29 mouse cellular contexts compared by ENCODE assay signal in the genomic region with DNA sequence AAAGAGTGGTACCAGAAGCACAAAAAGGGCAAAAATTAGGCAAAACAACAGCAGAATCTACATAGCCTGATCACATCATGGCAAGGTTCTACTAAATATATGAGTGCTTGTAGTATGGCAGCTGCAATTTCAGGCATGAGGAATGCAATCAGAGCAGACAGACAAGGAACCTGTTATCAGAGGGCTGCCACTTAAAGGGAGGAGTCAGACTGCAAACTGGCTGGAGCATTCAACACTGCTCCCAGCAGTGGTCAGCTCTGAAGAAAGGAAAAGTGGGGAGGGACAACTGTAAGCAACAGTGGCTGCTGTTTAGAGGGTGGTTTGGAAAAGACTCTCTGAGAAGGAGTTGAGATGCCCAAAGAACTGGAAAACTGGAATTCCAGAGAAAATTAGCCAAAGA. TPM values are rescaled to one million over a fixed set of nuclear protein-coding genes. Genes with fewer than 3 reads are reported as not detected.
A peak's percentile ranks its signal among the peaks of the same experiment; 100 is the strongest.
DNase-seq lines count a peak whose midpoint lies in the region; ATAC-seq and TF ChIP-seq lines count a peak whose summit lies in the region.
"Had no signal": no experiment of that assay in that cellular context is flagged by ENCODE, and none has a peak within 500 bp of the region (broad histone marks: within the 10 kb centered on the region; RNA-seq: fewer than 3 reads in every experiment).

No protein-coding gene starts in this region.

- DNase-seq in heart, adult 18-20 months, result no peak
- DNase-seq in testis, postnatal 14 days (ENCODE audit: low spot score), result no peak
- DNase-seq in gastrocnemius, postnatal 36 days, result no peak
- DNase-seq: adrenal gland, adult 2 months; adrenal gland, postnatal 36 days; B cell, adult 2 months; cerebellum, adult 18-20 months; cerebellum, postnatal 10 days; forebrain, postnatal 0 days; kidney, adult 2 months; kidney, postnatal 36 days; liver, postnatal 0 days; lung, postnatal 4 days; midbrain, embryonic 14.5 days; thymus, postnatal 14 days had no signal

- TF ChIP-seq CTCF in intestine, postnatal 0 days (IDR thresholded peaks at IDR 0.05; ENCODE audit: low read depth), result no peak
- no peak for TF ChIP-seq CTCF in testis, adult 2 months (IDR thresholded peaks at IDR 0.05; ENCODE audit: control insufficient read depth, insufficient read depth, insufficient replicate concordance, low read depth, low read length)

- H3K4me3 ChIP-seq in heart, embryonic 13.5 days, result no peak overlapping the region
- H3K4me3 ChIP-seq in intestine, embryonic 15.5 days (replicated peaks), result no peak overlapping the region
- no peak overlapping the region for H3K4me3 ChIP-seq in intestine, postnatal 0 days (ENCODE audit: low read depth, low read length)
- no peak overlapping the region for H3K4me3 ChIP-seq in testis, adult 2 months (ENCODE audit: control insufficient read depth, low read depth, low read length)
- H3K4me3 ChIP-seq: embryonic facial prominence, embryonic 10.5 days; embryonic facial prominence, embryonic 15.5 days; forebrain, embryonic 12.5 days; hindbrain, embryonic 10.5 days; hindbrain, embryonic 15.5 days; layer of hippocampus, adult 2 months; left cerebral cortex, adult 2 months; limb, embryonic 12.5 days had no signal

- H3K9me3 ChIP-seq in heart, embryonic 13.5 days, result no peaks in the 10 kb centered on the region
- H3K9me3 ChIP-seq in intestine, embryonic 15.5 days, result no peaks in the 10 kb centered on the region
- H3K9me3 ChIP-seq in intestine, postnatal 0 days (ENCODE audit: control insufficient read depth), result no peaks in the 10 kb centered on the region
- H3K9me3 ChIP-seq: embryonic facial prominence, embryonic 10.5 days; embryonic facial prominence, embryonic 15.5 days; forebrain, embryonic 12.5 days; hindbrain, embryonic 10.5 days; hindbrain, embryonic 15.5 days; limb, embryonic 12.5 days had no signal

- no peak overlapping the region; the same call in 1 of the 2 replicates for H3K9ac ChIP-seq in heart, embryonic 13.5 days
- no peak overlapping the region for H3K9ac ChIP-seq in intestine, embryonic 15.5 days
- no peak overlapping the region for H3K9ac ChIP-seq in intestine, postnatal 0 days (ENCODE audit: low read depth, low read length)
- H3K9ac ChIP-seq: embryonic facial prominence, embryonic 15.5 days; forebrain, embryonic 12.5 days; forebrain, postnatal 0 days; hindbrain, embryonic 15.5 days; limb, embryonic 12.5 days; liver, postnatal 0 days had no signal

- no peak for ATAC-seq in heart, embryonic 13.5 days (ENCODE audit: extremely low read depth, insufficient number of reproducible peaks, low FRiP score, low TSS enrichment)
- ATAC-seq in intestine, embryonic 15.5 days, result 0 out of 2 replicates have a peak, but pooled peaks have one; percentile 31
- ATAC-seq in intestine, postnatal 0 days, result no peak
- ATAC-seq: activated CD4-positive, CD25-positive, alpha-beta regulatory T cell, adult 4 months; forebrain, postnatal 0 days; inflammation-experienced regulatory T-cells, adult 6 months; liver, postnatal 0 days had no signal

- H3K4me2 ChIP-seq in heart, embryonic 13.5 days, result no peak overlapping the region
- no peak overlapping the region for H3K4me2 ChIP-seq in intestine, embryonic 15.5 days (replicated peaks)
- H3K4me2 ChIP-seq in intestine, postnatal 0 days (replicated peaks; ENCODE audit: low read depth), result no peak overlapping the region
- H3K4me2 ChIP-seq: embryonic facial prominence, embryonic 15.5 days; forebrain, embryonic 12.5 days; hindbrain, embryonic 15.5 days; limb, embryonic 12.5 days had no signal

- peak overlapping the region; percentile 70 for H3K27ac ChIP-seq in heart, embryonic 13.5 days (replicated peaks)
- no peak overlapping the region for H3K27ac ChIP-seq in intestine, embryonic 15.5 days
- no peak overlapping the region for H3K27ac ChIP-seq in intestine, postnatal 0 days (ENCODE audit: low read depth, low read length)
- peak overlapping the region; percentile 17; the same call in 1 of the 2 replicates for H3K27ac ChIP-seq in testis, adult 2 months (ENCODE audit: control insufficient read depth, insufficient read depth, low read depth, low read length)
- H3K27ac ChIP-seq: embryonic facial prominence, embryonic 10.5 days; embryonic facial prominence, embryonic 15.5 days; forebrain, embryonic 12.5 days; hindbrain, embryonic 10.5 days; hindbrain, embryonic 15.5 days; layer of hippocampus, adult 2 months; left cerebral cortex, adult 2 months; limb, embryonic 12.5 days had no signal

- H3K4me1 ChIP-seq in heart, embryonic 13.5 days, result peaks cover 33% of the 10 kb centered on the region
- no peaks in the 10 kb centered on the region for H3K4me1 ChIP-seq in intestine, embryonic 15.5 days (replicated peaks)
- H3K4me1 ChIP-seq in intestine, postnatal 0 days (replicated peaks; ENCODE audit: control insufficient read depth, insufficient read depth, low read length), result no peaks in the 10 kb centered on the region
- no peaks in the 10 kb centered on the region for H3K4me1 ChIP-seq in testis, adult 2 months (ENCODE audit: control insufficient read depth, insufficient read depth, low read length)
- H3K4me1 ChIP-seq: embryonic facial prominence, embryonic 15.5 days; forebrain, embryonic 12.5 days; hindbrain, embryonic 15.5 days; limb, embryonic 12.5 days had no signal

- no peak for TF ChIP-seq POLR2A in testis, adult 2 months (IDR thresholded peaks at IDR 0.05; ENCODE audit: control insufficient read depth, low read depth, low read length)

- intact Hi-C loops in gastrocnemius, postnatal 36 days (cut with DNase I), result no loop called here

- H3K27me3 ChIP-seq in heart, embryonic 13.5 days (replicated peaks), result no peaks in the 10 kb centered on the region
- H3K27me3 ChIP-seq in intestine, embryonic 15.5 days (replicated peaks), result no peaks in the 10 kb centered on the region
- no peaks in the 10 kb centered on the region for H3K27me3 ChIP-seq in intestine, postnatal 0 days (replicated peaks; ENCODE audit: control insufficient read depth, insufficient read depth, low read length)
- H3K27me3 ChIP-seq in testis, adult 2 months (ENCODE audit: control insufficient read depth, insufficient read depth, low read length), result no peaks in the 10 kb centered on the region
- H3K27me3 ChIP-seq: embryonic facial prominence, embryonic 15.5 days; forebrain, embryonic 12.5 days; hindbrain, embryonic 15.5 days; limb, embryonic 12.5 days had no signal

- H3K36me3 ChIP-seq in heart, embryonic 13.5 days, result peaks cover 5% of the 10 kb centered on the region
- H3K36me3 ChIP-seq in intestine, embryonic 15.5 days, result no peaks in the 10 kb centered on the region
- H3K36me3 ChIP-seq in intestine, postnatal 0 days (ENCODE audit: control insufficient read depth, insufficient read depth), result peaks cover 4% of the 10 kb centered on the region; the same call in 1 of the 2 replicates
- no peaks in the 10 kb centered on the region for H3K36me3 ChIP-seq in testis, adult 2 months (ENCODE audit: control insufficient read depth, insufficient read depth, low read length)
- H3K36me3 ChIP-seq: embryonic facial prominence, embryonic 15.5 days; hindbrain, embryonic 15.5 days had no signal

RNA-seq across cellular contexts. Expression of gene Setmar, which starts 46.8 kb away (rescaled TPM):
- polyA plus RNA-seq in heart, embryonic 13.5 days (2015; fragmentation: Nextera tagmentation; extraction: Ambion mirVana), result 5.5 and 5.7 TPM in 2 replicates
- total RNA-seq in heart, adult 18-20 months (2021), result 1 to 10 TPM; 3.0 to 3.5 TPM
- polyA plus RNA-seq in intestine, embryonic 15.5 days (2015; fragmentation: Nextera tagmentation; extraction: Ambion mirVana), result 5.8 and 6.4 TPM in 2 replicates
- polyA plus RNA-seq in intestine, postnatal 0 days (2015; fragmentation: Nextera tagmentation; extraction: Ambion mirVana), result 4.3 and 4.5 TPM in 2 replicates
- polyA plus RNA-seq in testis, adult 2 months (2012; rRNA removed), result 0.71 and 0.93 TPM in 2 replicates
- total RNA-seq in gastrocnemius, postnatal 36 days (2021), result 1 to 10 TPM; 3.8 to 4.1 TPM

Comparison
In these comparisons a context has a peak if more than half of its experiments do, and no peak if none do; other contexts are left out.
1. H3K27ac ChIP-seq: peak in heart, embryonic 13.5 days (single experiment) and testis, adult 2 months (single experiment); none in intestine, embryonic 15.5 days (single experiment) and intestine, postnatal 0 days (single experiment).